Mouse (Mus musculus) kidney, adult 9 months (tissue): Measurements from ENCODE around the gene Gm20388.

ENCODE experiments used
- DNase-seq: peaks from one replicate; pipeline ENCODE4 v3.0.0; 2022

The Gm20388 gene

DNA sequence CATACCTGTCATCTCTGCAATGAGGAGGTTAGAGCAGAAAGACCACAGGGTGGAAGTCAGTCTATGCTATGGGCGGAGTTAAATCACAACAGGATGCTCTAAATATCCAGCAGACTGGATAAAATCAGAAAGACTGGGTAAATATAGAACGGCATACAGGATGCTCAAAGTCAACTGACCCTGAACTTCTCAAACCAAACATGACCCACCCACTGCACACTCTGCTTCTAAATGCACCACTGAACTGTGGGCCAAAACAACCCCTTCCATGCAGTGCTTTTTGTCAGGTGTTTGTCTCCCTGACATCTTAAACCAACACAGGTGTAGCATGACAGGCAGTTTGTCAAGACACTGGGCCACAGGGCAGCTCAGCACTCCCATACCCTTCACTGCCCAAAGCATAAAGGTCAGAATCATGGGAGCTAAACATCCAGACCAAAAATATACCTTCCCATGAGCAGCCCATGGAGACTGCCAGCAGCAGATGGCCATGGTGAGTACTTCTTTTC is 3027.0 kb downstream of the Gm20388 start:
- peak; percentile 17 for DNase-seq

- no peak for DNase-seq
Measured at GRCm38 (mm10) chr8:122938170-122938569, 3027.5 kb downstream of the Gm20388 start.

- DNase-seq = peak; percentile 31
Measured at GRCm38 (mm10) chr8:122938591-122938990, 3027.9 kb downstream of the Gm20388 start.

GRCm38 (mm10) chr8:122942803-122943713 is 3032.4 kb downstream of the Gm20388 start:
- DNase-seq = peak; percentile 23

DNA sequence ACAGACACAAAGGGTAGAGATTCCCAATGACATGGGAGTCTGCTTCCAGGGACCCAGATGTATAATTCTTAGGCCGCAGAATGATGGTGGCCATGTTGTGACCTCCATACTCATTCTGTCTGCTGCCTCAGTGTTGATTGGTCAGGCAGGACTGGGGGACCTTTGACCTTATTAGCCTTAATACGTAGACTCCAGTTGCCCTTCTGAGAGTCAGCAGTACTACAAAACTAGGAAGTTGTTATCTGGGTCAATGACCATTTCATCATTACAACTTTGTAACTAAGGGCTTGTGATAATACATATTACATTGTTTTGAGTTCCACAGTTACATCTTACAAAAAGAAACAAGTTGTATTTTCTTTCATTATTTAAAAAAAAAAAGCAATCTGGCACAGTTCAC is 3035.1 kb downstream of the Gm20388 start:
- DNase-seq = no peak

- no peak for DNase-seq
Measured at GRCm38 (mm10) chr8:122949701-122950100, 3039.1 kb downstream of the Gm20388 start.

DNA sequence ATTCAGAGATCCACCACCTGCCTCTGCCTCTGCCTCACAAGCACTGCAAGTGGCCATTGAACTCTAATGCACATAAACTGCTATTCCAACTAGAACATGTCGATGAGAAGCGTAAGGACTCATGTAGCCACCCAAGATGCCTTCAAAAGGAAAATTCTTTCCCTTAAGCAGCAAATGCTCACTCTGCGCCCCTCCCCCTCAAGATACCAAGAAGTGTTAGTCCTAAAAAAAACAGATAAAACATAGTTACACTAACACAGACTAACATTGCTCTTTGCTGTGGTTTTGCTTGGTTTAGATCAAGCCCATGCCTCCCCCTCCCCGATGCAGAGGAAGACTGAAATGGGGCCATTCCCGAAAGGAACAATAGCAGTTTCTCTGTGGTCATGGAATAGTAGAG is 3040.8 kb downstream of the Gm20388 start:
- no peak for DNase-seq

DNA sequence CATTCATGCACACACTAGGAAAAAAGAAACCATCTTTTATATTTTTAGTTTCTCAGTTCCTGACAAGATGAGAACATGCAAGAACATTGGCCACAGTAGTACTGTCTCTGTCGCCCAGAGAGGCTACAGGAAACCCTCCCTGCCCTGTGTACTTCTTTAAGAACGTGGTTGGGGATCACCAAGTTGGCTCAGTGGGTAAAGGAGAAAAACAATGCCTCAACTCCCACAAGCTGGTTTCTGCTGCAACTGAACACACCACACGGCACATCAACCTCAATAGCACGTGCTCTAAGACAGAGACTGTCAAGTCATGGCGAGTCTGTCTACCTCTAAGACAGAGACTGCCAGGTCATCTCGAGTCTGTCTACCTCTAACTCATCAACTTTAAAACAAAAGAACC is 3042.4 kb downstream of the Gm20388 start:
- no peak for DNase-seq

GRCm38 (mm10) chr8:122954090-122954799 is 3043.6 kb downstream of the Gm20388 start:
- no peak for DNase-seq

DNA sequence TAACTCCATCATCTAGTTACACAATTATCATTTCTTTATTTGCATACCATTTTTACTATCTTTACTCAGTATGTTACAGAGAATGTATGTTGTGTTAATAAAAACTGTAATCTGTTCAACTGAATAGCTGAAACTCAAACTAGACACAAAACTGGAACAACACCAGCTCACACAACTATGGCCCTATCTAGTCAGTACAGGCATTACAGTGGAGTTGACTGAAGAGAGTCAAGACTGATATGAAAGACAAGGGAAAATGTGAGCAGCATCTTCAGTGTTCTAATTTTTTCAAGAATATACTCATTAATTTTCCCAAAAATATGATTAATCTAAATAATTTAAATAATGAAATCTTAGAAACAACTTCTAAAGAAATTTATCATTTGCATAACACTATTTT is 3044.6 kb downstream of the Gm20388 start:
- DNase-seq = no peak

DNA sequence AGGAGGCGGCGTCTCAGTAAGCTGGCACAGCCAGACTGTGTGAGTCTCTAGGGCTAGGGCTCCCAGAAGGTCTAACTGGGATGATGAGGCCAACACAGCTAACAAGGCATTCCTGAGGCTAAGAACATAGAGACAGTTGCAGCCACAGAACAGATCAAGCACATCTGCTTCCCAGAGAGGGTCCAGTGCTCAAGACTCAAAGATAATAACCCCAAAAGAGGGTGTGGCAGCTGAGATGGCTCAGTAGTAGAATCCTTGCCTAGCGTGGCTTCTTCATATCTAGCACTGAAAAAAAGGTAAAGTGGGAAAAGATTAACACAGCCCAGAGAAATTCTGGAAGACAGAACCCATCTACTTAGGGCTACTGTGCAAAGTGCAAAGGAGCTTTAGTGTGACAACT is 3045.4 kb downstream of the Gm20388 start:
- DNase-seq = no peak

DNA sequence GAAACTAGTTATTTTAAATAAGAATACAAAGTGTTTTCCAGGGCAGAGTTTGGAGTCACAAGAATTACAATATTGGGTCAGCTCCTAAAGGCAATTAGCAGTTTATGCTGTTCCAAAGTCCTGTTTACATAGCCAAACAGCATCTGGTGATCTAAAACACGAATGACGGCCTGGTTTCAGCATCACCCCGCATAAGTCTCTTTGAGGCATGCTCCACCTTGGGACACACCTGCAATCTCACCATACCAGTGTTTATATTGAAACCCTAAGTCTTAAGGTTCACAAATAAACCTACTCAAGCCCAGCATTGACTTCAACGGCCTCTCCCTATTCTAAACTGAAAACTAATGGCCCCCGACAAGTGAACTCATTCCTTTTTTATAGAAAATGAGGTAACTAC is 3049.7 kb downstream of the Gm20388 start:
- no peak for DNase-seq

- DNase-seq = no peak
Measured at GRCm38 (mm10) chr8:122960932-122961331, 3050.3 kb downstream of the Gm20388 start.

- DNase-seq = peak; percentile 42
Measured at GRCm38 (mm10) chr8:122961458-122961857, 3050.8 kb downstream of the Gm20388 start.

GRCm38 (mm10) chr8:122962046-122962445 is 3051.4 kb downstream of the Gm20388 start:
- no peak for DNase-seq

DNA sequence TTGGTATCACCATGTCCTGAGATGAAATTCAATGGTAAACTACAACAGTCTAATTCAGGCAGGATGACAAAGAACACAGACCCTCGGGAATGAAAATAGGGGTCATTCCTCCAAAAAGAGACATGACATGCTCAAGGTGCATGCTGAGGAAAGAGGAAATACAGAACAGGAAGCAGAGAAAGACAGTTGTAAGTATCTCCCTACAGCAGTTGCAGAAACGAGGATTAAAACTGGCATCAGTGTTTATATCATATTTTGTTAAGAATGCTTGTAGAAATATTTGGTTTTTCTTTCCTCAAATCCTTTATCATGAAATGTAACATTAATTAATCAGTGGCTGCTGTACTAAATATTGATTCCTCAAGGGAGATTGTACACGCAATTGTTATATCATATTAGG is 3056.0 kb downstream of the Gm20388 start:
- DNase-seq = no peak

- no peak for DNase-seq
Measured at GRCm38 (mm10) chr8:122968145-122968544, 3057.5 kb downstream of the Gm20388 start.

DNA sequence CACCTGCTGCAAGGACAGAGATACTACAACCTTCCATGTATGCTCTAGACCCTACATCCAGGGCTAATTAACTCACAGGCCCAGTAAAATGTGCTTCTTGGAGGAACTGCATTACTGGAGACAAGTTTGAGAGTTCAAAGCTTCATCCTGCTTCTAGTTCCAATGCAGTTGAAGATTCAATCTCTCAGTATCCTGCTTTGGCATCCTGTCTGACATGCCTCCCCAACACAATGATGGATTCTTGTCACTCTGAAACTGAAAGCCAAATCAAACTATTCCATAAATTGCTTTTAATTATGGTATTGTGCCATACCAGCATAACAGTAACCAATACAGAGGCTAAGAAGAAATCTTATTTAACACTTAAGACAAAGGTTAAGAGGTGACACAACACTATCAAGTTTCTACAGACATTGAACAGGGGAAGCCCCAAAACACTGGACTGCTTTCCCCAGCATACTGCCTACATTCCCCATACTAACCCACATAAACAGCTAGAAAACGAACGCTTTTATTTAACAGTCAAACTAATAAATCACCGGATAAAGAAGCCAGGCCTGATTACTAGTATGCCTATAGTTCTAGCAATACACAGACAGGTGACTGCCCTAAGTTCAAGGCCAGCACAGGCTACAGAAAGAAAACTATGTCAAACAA is 3059.5 kb downstream of the Gm20388 start:
- no peak for DNase-seq

DNA sequence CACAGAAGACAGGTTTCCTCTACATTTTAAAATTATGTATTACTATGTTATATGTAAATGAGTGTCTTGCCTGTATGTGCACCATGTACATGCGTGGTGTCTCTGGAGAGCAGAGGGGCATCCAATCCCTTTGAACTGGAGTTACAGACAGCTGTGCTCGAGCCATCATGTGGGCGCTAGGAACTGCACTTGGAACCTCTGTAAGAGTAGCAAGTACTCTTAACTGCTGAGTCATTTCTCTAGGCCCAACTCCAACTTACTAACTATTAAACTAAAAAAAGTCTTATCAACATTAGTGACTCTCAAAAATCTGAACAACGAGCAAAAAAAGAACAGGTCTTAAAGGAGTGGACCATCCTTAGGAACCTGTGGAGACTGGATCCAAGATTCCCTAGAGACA is 3065.4 kb downstream of the Gm20388 start:
- DNase-seq = no peak

DNA sequence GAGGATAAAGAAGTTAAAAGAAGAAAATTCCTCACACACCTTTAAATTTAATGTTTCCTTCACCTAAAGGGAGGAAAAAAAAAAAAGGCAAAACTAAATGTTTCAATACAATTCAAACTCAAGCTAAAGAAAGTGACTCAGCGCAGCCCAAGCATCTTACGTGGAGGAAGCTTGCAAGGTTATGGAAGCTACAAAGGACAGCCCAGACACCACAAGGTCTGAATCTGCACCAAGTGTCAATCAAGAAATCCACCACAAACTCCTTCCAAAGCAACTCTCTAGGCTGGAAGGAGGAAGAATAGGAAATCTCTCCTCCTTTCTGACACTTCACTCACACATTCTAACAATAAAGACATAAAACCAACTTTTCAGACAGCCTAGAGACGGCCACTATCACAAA is 3068.8 kb downstream of the Gm20388 start:
- no peak for DNase-seq

DNA sequence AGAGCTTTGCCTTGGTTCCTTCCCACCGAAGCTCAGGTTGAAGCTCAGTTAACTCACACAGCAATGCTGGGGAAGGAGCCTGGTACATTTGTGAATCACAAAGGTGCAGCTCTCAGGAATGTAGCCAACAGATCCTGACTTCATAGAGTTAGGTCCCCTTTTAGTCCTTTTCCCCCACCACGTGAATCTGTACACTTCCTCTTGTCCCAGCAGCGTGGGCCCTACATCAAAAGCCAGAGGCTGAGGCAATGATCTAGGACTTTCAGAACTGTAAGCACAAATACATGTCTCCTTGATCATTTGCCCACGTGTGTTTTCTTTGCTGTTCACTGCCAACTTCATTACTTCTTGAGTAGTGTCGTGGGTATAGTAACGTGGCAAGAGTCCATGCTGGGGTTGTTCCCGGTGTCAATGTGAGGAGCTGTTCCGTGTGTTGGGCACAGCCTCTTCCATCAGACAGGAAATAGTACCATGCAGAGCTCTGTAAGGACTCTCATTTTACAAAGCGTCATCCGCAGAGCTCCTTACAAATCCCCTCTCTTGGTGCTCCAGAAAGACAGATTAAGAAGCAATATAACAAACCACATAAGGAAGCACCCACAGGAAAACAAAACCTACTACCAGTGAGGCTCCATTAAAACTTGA is 3069.3 kb downstream of the Gm20388 start:
- no peak for DNase-seq

GRCm38 (mm10) chr8:122981646-122982045 is 3071.0 kb downstream of the Gm20388 start:
- DNase-seq = no peak
